Mouse (Mus musculus) embryo, embryonic 11.5 days (tissue): ENCODE measurements around the gene Rps6.
"Not testable (repeated sequence)": the region's sequence is repeated elsewhere in the genome, so short reads cannot be mapped to it uniquely, and the experiment has no call there.

Experiments
- DNase-seq: peaks from one replicate; pipeline ENCODE4 v3.0.0-alpha.2; 2012; ENCODE audit warnings: low read depth, low spot score

Rps6 gene

DNA sequence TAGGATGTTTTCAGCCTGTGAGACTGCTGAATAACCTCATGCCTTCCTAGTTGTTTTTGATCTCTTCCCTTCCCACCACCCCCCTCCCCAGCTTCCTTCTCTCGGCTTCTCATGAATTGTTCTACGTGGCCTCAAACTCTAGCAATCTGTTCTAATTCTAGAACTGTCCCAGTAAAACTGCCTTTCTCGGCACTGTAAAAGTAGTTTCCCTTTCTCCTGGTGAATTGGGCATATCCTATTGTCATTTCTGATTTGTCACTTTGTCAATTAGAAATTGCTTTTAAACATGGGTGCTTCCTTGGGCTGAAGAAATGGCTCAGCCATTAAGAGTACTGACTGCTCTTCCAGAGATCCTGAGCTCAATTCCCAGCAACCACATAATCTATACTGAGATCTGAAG is 5.2 kb downstream of the Rps6 start:
- DNase-seq: no peak

DNA sequence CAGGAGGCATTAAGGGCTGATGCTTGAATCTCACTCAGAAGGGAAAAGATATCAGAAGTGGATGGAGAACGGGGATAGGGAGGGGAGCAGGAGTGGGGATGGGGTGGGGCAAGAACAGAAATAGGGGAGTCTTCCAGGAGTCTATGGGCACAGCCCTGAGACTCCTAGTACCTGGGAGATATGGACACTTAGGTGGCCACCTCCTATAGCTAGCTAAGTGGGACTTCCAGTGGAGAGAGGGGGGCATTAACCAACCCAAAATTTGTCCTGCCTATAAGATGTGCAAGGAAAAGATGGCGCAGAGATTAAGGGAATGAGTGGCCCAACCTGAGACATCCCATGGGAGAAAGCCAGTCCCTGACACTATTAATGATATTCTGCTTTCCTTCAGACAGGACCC is 5.9 kb downstream of the Rps6 start:
- no peak for DNase-seq

DNA sequence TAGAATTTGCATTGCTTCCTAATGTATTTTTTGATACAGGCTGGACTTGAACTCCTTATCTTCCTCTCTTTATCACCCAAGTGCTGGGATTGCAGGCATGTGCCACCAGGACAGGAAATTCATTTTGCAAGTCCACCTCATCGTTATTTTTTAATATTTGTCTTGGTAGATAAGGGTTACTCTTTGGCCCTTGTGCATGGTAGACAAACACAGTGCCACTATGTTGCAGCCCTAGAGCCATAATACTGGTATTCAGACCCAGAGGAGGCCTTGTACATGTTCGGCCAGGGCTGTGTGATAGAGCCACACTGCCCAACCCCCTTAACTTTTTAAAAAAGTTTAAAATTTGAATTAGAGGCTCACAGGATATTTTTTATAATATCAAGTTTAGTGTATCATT is 10.0 kb downstream of the Rps6 start:
- no peak for DNase-seq

DNA sequence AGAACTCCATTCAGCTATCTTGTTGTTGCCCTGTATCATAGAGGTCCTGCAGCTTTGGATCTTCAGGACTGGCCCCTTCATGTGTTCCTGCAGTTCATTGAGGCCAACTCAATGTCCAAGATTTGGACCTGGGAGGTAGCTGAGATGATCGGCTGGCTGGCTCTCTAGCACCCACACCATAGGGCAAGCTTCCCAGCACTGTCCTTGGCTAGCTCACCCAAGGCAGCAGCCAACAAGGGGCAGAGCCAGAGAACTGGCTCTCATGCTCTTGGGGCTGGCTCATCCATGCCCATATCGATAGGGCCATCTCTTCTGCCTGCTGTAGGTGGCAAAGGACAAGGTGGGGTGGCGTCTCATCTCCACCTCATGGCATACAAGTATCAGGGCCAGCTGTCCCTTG is 11.8 kb downstream of the Rps6 start:
- no peak for DNase-seq

DNA sequence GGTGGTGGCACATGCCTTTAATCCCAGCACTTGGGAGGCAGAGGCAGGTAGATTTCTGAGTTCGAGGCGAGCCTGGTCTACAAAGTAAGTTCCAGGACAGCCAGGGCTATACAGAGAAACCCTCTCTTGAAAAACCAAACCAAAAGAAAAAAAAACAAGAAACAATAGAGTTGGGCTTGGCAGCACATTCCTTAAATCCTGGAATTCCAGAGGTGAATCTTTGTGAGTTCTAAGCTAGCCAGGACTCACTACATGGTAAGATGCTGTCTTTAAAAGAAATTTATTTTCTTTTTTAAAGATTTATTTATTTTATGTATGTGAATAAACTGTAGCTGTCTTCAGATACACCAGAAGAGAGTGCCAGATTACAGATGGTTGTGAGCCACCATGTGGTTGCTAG is 16.1 kb downstream of the Rps6 start:
- not testable (repeated sequence) for DNase-seq

DNA sequence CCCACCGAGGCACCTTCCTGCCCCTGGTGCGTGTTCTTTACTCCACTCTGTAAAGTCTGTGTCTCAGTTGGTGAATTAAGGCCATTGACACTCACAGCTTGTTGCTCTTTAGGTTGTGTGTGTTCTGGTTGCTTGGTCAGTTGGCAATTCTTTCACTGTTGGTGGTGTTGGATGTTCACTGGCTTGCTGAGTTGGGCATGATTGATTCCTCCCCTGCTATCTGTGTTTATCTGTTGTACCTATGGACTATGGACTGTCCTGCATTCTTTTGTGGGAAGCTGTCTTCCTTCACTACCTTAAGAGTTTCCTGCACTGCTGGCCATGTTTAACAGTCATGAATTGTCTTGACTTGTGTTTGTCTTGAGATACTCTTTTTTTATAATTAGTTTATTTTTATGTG is 25.3 kb downstream of the Rps6 start:
- DNase-seq: no peak

DNA sequence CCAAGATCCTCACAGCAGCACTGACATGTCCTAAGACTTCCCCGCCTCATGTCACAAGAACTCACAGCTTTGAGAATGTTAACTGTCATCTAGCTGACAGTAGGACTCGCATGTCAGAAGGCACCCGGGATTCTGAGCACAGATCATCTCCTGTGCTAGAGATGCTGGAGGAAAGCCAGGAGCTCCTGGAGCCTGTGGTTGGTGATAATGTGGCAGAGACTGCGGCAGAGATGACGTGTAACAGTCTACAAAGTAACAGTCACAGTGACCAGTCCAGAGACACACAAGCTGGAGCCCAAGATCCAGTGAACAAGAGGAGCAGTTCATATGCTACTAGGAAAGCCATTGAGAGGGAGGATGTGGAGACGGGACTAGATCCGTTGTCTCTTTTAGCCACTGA is 32.1 kb downstream of the Rps6 start:
- DNase-seq: no peak

DNA sequence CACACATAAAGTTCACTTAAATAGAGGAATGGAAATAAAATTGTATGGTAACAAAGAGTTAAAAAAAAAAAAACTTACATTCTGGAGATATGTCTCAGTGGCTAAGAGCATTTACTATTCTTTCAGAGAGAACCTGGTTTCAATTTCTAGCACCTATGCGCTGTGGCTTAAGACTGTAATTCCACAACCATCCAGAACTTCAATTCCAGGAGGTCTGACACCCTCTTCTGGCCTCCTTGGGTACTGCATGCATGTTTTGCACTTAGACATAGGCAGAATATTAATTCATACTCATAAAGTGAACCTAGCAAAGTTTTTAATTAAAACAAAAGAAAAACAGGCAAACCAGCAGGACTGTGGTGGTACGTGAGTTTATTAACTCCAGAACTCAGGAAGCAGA is 34.0 kb downstream of the Rps6 start:
- DNase-seq: peak; percentile 8

DNA sequence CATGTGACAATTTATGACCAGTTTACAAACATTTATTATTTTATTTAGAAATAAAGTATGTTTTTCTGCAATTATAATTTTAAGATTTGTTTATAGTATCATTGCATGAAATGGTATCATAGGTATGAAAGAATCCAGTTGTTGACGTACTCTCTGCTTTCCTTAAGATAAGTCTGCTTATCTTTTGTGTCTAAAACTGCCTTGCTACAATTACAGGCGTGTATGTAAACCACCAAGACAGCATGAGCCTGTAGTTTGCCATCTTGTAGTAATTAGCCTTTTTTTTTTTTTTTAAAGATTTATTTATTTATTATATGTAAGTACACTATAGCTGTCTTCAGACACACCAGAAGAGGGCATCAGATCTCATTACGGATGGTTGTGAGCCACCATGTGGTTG is 42.4 kb downstream of the Rps6 start:
- no peak for DNase-seq

DNA sequence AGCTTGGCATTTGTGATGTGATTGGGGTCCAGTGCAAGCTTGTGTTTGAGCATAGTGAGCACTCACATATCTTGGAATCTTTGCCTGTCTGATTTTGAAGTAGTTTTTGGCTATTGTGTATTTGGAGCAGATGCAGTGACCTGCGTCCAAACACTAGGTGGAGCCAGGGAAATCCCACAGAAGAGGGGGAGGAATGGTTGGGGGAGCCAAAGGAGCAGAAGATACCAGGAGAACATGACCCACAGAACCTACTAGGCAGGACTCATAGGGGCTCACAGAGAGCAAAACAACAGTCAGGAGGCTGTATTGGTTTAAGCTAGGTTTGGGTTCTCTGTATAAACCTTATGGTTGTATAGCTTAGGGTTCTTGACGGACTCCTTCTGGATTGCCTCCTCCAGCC is 46.6 kb downstream of the Rps6 start:
- DNase-seq: no peak
